Mouse (Mus musculus): ENCODE results near the gene Rps18. TPM values are rescaled to one million over a fixed set of nuclear protein-coding genes. Genes with fewer than 3 reads are reported as not detected.
A peak's percentile ranks its signal among the peaks of the same experiment; 100 is the strongest.
"Not testable (repeated sequence)": the region's sequence is repeated elsewhere in the genome, so short reads cannot be mapped to it uniquely, and the experiment has no call there.

Rps18 gene
- polyA plus RNA-seq, 1 experiment from 2014 or later: 829 TPM

GRCm38 (mm10) chr17:33904835-33905234 lies 51.0 kb downstream of the Rps18 start, which contains the start of gene Platr17:
TSS of gene Platr17 (plus strand) at chr17:33905135.
- Histone ChIP-seq H3K27ac (0 out of 2 replicates have a peak within 1 kb of the TSS, but pooled peaks have one; percentile 65), H3K79me2 (ENCODE audit: inconsistent target) (peaks cover 17% of the 10 kb centered on the region; the same call in 1 of the 2 replicates)
- H3K36me3 ChIP-seq (ENCODE audit: inconsistent target); H3K4me3 ChIP-seq (ENCODE audit: inconsistent target): not testable (repeated sequence)
- WGBS (ENCODE audit: missing documents): 64% methylated on average over 3 of the region's 4 CpGs

- H3K79me2 ChIP-seq (ENCODE audit: inconsistent target): peaks cover 17% of the 10 kb centered on the region; the same call in 1 of the 2 replicates
- not testable (repeated sequence) for H3K4me3 ChIP-seq (ENCODE audit: inconsistent target); H3K36me3 ChIP-seq (ENCODE audit: inconsistent target)
- H3K27ac ChIP-seq: peak overlapping the region; percentile 65
- WGBS (ENCODE audit: missing documents): 83% methylated on average over 6 of the region's 6 CpGs
Observed at GRCm38 (mm10) chr17:33903911-33904651, 51.7 kb downstream of the Rps18 start.

- 27% methylated on average over 7 of the region's 7 CpGs for WGBS (ENCODE audit: missing documents)
- Histone ChIP-seq H3K79me2 (ENCODE audit: inconsistent target) (peaks cover 6% of the 10 kb centered on the region; the same call in 1 of the 2 replicates), H3K4me3 (ENCODE audit: inconsistent target) (no peak overlapping the region), H3K36me3 (ENCODE audit: inconsistent target) (no peaks in the 10 kb centered on the region), H3K27ac (peak overlapping the region; percentile 65)
Observed at GRCm38 (mm10) chr17:33902491-33902890, 53.3 kb downstream of the Rps18 start.

GRCm38 (mm10) chr17:33902079-33902478 lies 53.7 kb downstream of the Rps18 start:
- 63% methylated on average over 4 of the region's 4 CpGs for WGBS (ENCODE audit: missing documents)
- H3K27ac ChIP-seq: peak overlapping the region; percentile 65
- H3K79me2 ChIP-seq (ENCODE audit: inconsistent target): peaks cover 3% of the 10 kb centered on the region; the same call in 1 of the 2 replicates
- no peaks in the 10 kb centered on the region for H3K36me3 ChIP-seq (ENCODE audit: inconsistent target)
- H3K4me3 ChIP-seq (ENCODE audit: inconsistent target): no peak overlapping the region

Other genes starting within 250 kb of the Rps18 start
- 31.4 to 62.1 TPM (median 56.3 TPM) in 3 replicates for gene March2, start 237.3 kb downstream of the Rps18 start, polyA plus RNA-seq (2018)
- gene Rab11b, start 195.5 kb downstream of the Rps18 start, polyA plus RNA-seq (2018): 103 to 129 TPM (median 115 TPM) in 3 replicates
- 5.8 to 23.0 TPM (median 12.1 TPM) in 3 replicates for gene Angptl4, start 174.2 kb downstream of the Rps18 start, polyA plus RNA-seq (2018)
- 5.5 to 10.9 TPM (median 9.8 TPM) in 3 replicates for gene Kank3, start 145.5 kb downstream of the Rps18 start, polyA plus RNA-seq (2018)
- 746 to 2,425 TPM (median 1,878 TPM) in 3 replicates for gene Rps28, start 131.4 kb downstream of the Rps18 start, polyA plus RNA-seq (2018)
- 105 to 236 TPM (median 213 TPM) in 3 replicates for gene Ndufa7, start 131.4 kb downstream of the Rps18 start, polyA plus RNA-seq (2018)
- gene Cd320, start 112.9 kb downstream of the Rps18 start, polyA plus RNA-seq (2018): 2.0 to 5.0 TPM (median 4.1 TPM) in 3 replicates
- gene Gm7029, start 82.2 kb downstream of the Rps18 start, polyA plus RNA-seq (2018): not detected in 3 replicates
- gene Kifc1, start 65.3 kb downstream of the Rps18 start, polyA plus RNA-seq (2018): 1.3 to 6.1 TPM (median 2.3 TPM) in 3 replicates
- gene Platr17, start 50.9 kb downstream of the Rps18 start, polyA plus RNA-seq (2018): 1.8 TPM in 1 of 3 replicates, not detected in the others
- 32.1 to 95.9 TPM (median 50.6 TPM) in 3 replicates for gene Daxx, start 46.6 kb downstream of the Rps18 start, polyA plus RNA-seq (2018)
- gene Tapbp, start 40.1 kb downstream of the Rps18 start, polyA plus RNA-seq (2018): 235 to 575 TPM (median 237 TPM) in 3 replicates
- 18.2 to 24.0 TPM (median 21.3 TPM) in 3 replicates for gene Zbtb22, start 40.1 kb downstream of the Rps18 start, polyA plus RNA-seq (2018)
- 36.9 to 101 TPM (median 53.4 TPM) in 3 replicates for gene Rgl2, start 26.5 kb downstream of the Rps18 start, polyA plus RNA-seq (2018)
- gene Pfdn6, start 15.7 kb downstream of the Rps18 start, polyA plus RNA-seq (2018): 39.8 to 92.0 TPM (median 50.8 TPM) in 3 replicates
- 10.9 to 27.3 TPM (median 11.8 TPM) in 3 replicates for gene Wdr46, start 15.3 kb downstream of the Rps18 start, polyA plus RNA-seq (2018)
- gene B3galt4, start 4.5 kb downstream of the Rps18 start, polyA plus RNA-seq (2018): 4.0 to 11.7 TPM (median 6.8 TPM) in 3 replicates
- 30.3 to 39.3 TPM (median 30.5 TPM) in 3 replicates for gene Vps52, start 189 bp downstream of the Rps18 start, polyA plus RNA-seq (2018)
- 2,418 to 4,239 TPM (median 2,994 TPM) in 3 replicates for gene H2-K1, start 44.3 kb upstream of the Rps18 start, polyA plus RNA-seq (2018)
- gene Ring1, start 68.7 kb upstream of the Rps18 start, polyA plus RNA-seq (2018): 12.0 to 17.2 TPM (median 17.1 TPM) in 3 replicates
- gene H2-Ke6, start 72.1 kb upstream of the Rps18 start, polyA plus RNA-seq (2018): 28.2 to 38.3 TPM (median 35.6 TPM) in 3 replicates
- 67.7 to 120 TPM (median 117 TPM) in 3 replicates for gene Slc39a7, start 75.7 kb upstream of the Rps18 start, polyA plus RNA-seq (2018)
- gene Rxrb, start 75.8 kb upstream of the Rps18 start, polyA plus RNA-seq (2018): 15.5 to 33.4 TPM (median 20.0 TPM) in 3 replicates
- 0.79 to 1.6 TPM (median 1.2 TPM) in 3 replicates for gene Col11a2, start 83.4 kb upstream of the Rps18 start, polyA plus RNA-seq (2018)
- 0.25 to 1.4 TPM (median 0.62 TPM) in 3 replicates for gene H2-Oa, start 136.3 kb upstream of the Rps18 start, polyA plus RNA-seq (2018)
- 19.1 to 57.0 TPM (median 47.3 TPM) in 3 replicates for gene H2-DMa, start 163.5 kb upstream of the Rps18 start, polyA plus RNA-seq (2018)
- 130 to 435 TPM (median 155 TPM) in 3 replicates for gene Brd2, start 166.6 kb upstream of the Rps18 start, polyA plus RNA-seq (2018)
- 1.2 to 2.2 TPM (median 1.8 TPM) in 3 replicates for gene H2-DMb2, start 187.3 kb upstream of the Rps18 start, polyA plus RNA-seq (2018)
- 26.4 to 54.6 TPM (median 34.2 TPM) in 3 replicates for gene H2-DMb1, start 197.1 kb upstream of the Rps18 start, polyA plus RNA-seq (2018)
- gene Tap1, start 231.6 kb upstream of the Rps18 start, polyA plus RNA-seq (2018): 42.0 to 121 TPM (median 79.2 TPM) in 3 replicates
- 38.9 to 88.0 TPM (median 49.9 TPM) in 3 replicates for gene Psmb9, start 231.8 kb upstream of the Rps18 start, polyA plus RNA-seq (2018)
- 147 to 329 TPM (median 288 TPM) in 3 replicates for gene Psmb8, start 241.7 kb upstream of the Rps18 start, polyA plus RNA-seq (2018)
- gene Tap2, start 247.5 kb upstream of the Rps18 start, polyA plus RNA-seq (2018): 26.1 to 58.7 TPM (median 37.6 TPM) in 3 replicates